Mouse (Mus musculus) heart, postnatal 0 days (tissue): ENCODE data around the gene Kctd10.

ENCODE experiments used
- CTCF ChIP-seq: IDR thresholded peaks from 2 replicates; pipeline ENCODE4 v1.5.1; 2016; ENCODE audit warnings: antibody characterized with exemption, control low read depth, low read depth
- EP300 ChIP-seq: IDR thresholded peaks from 2 replicates; pipeline ENCODE4 v1.6.1; 2016; ENCODE audit warnings: antibody characterized with exemption, low read depth

- no peak for TF ChIP-seq CTCF
- no peak for TF ChIP-seq EP300
Measured at GRCm38 (mm10) chr5:114429781-114430180, 49.5 kb upstream of the Kctd10 start.
